Mouse (Mus musculus) thymus, adult 2 months (tissue): ENCODE data around the gene Krt1. TPM values are rescaled to one million over a fixed set of nuclear protein-coding genes. Genes with fewer than 3 reads are reported as not detected.

Experiments
- DNase-seq: peaks from one replicate; pipeline ENCODE4 v3.0.0; 2021
- H3K27ac ChIP-seq: fragments of 200-500 bp; 2 replicates; pipeline ENCODE4 v1.5.1; 2012; ENCODE audit warnings: low read length, control low read depth; ENCODE audit not compliant: control insufficient read depth, insufficient read depth
- H3K27me3 ChIP-seq: fragments of 200-500 bp; 2 replicates; pipeline ENCODE4 v1.6.1; 2012; ENCODE audit warnings: mild to moderate bottlenecking, low read length, moderate library complexity, mixed read lengths; ENCODE audit not compliant: control insufficient read depth, insufficient read depth
- H3K36me3 ChIP-seq: fragments of 200-500 bp; 2 replicates; pipeline ENCODE4 v1.6.1; 2012; ENCODE audit warnings: mild to moderate bottlenecking, low read length, moderate library complexity; ENCODE audit not compliant: control insufficient read depth, insufficient read depth
- H3K4me1 ChIP-seq: fragments of 200-500 bp; replicated peaks from 2 replicates; pipeline ENCODE4 v1.6.1; 2012; ENCODE audit warnings: low read length; ENCODE audit not compliant: control insufficient read depth, insufficient read depth
- H3K4me3 ChIP-seq: fragments of 200-500 bp; 2 replicates; pipeline ENCODE4 v1.5.1; 2012; ENCODE audit warnings: mild to moderate bottlenecking, low read length, control low read depth, moderate library complexity; ENCODE audit not compliant: control insufficient read depth, insufficient read depth
- CTCF ChIP-seq: fragments of 200-500 bp; IDR thresholded peaks from 2 replicates; pipeline ENCODE4 v1.5.1; 2012; ENCODE audit warnings: mild to moderate bottlenecking, control low read depth, low read length, moderate library complexity, borderline replicate concordance; ENCODE audit not compliant: control insufficient read depth, poor library complexity, insufficient read depth; ENCODE audit errors: extremely low read depth
- POLR2A ChIP-seq: fragments of 200-500 bp; IDR thresholded peaks from 2 replicates; pipeline ENCODE4 v1.6.1; 2012; ENCODE audit warnings: mild to moderate bottlenecking, low read length, control low read depth, moderate library complexity; ENCODE audit not compliant: control insufficient read depth, poor library complexity, insufficient read depth; ENCODE audit errors: extremely low read depth
- WGBS: fragments of 180-500 bp; shearing (Covaris S2); methylation state at CpG from one replicate; pipeline ENCODE4 v1.1.7; 2018; 5-methylcytosine and 5-hydroxymethylcytosine counted together
- polyA plus RNA-seq: library from polyadenylated mRNA; depleted of rRNA; stranded (reverse); fragments of >200 nt; gene quantifications from 2 replicates; pipeline ENCODE4 v1.2.3, GENCODE M21; 2012; rRNA removed

Gene Krt1
- polyA plus RNA-seq, 1 experiment: 1.7 TPM

DNA sequence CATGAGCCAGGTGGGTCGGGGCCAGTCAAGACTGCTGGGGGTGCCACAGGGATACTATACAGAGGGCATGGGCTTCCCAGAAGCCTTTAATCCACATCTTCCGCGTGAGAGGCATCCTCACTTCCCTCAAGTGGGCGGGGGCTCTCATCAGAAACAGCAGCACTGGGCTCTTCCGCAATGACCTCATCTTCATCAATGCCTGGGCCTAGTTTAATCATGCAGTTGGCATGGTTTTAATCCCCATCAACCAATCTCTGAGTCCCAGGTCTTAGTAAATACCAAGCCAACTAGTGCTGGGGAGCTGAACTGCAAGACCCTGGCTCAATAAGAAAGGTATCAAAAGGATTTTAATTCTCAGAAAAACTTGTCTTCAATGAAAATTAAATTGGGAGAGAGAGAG, 21.2 kb downstream of the Krt1 start:
- no peak for DNase-seq
- 82% methylated on average over 5 of the region's 5 CpGs for WGBS
- Histone ChIP-seq H3K4me3 (no peak overlapping the region), H3K27ac (no peak overlapping the region), H3K27me3 (no peaks in the 10 kb centered on the region), H3K4me1 (no peaks in the 10 kb centered on the region), H3K36me3 (no peaks in the 10 kb centered on the region)
- no peak for TF ChIP-seq CTCF
- TF ChIP-seq POLR2A: no peak

DNA sequence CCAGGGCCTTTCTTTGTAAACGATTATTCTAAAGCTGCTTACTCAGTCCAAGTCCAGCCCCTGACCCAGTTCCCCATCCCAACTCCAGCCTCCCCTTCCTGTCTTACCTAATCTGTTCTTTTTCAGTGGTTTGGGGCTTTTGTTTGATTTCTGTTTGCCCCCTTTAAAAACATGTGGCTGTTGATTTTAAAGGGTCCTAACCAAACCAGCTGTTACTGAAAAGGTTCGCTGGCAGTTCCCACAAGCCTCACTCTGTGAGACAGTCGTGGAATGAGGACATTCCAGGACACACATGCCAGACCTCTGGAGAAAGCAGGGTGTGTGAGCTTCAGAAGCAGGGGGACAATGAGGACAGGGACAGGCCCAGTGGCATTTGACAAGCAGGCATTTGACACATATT, 28.8 kb downstream of the Krt1 start:
- Histone ChIP-seq H3K27ac (no peak overlapping the region), H3K4me1 (no peaks in the 10 kb centered on the region), H3K4me3 (no peak overlapping the region), H3K36me3 (no peaks in the 10 kb centered on the region), H3K27me3 (no peaks in the 10 kb centered on the region)
- TF ChIP-seq CTCF (no peak), POLR2A (no peak)
- 27% methylated on average over 3 of the region's 3 CpGs for WGBS
- no peak for DNase-seq

DNA sequence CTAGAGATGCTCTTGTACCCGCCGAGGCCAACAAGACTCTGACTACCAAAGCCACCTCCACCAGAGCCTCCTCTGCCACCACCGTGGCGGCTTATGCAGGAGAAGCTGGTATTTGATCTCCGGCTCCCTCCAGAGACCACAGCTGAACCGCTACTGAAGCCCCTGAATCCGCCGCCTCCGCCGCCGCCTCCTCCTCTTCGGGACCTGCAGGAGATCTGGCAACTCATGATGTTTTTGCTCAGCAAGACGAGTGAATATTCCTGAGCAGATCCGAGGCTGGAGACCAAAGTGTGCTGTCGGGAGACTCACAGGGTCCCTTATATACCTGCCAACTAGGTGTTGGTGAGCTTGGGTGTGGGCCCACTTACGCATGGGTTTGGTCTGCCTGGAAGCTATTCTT, 32.7 kb downstream of the Krt1 start, which contains the start of gene Krt2:
Krt2 (minus strand) TSS at position 295 of the 400 bp plus-strand sequence.
- Histone ChIP-seq H3K4me1 (no peaks in the 10 kb centered on the region), H3K36me3 (no peaks in the 10 kb centered on the region), H3K27me3 (no peaks in the 10 kb centered on the region), H3K27ac (no peak within 1 kb of the TSS), H3K4me3 (no peak within 1 kb of the TSS)
- TF ChIP-seq POLR2A (no peak), CTCF (no peak)
- no peak for DNase-seq
- WGBS: 84% methylated on average over 16 of the region's 16 CpGs

DNA sequence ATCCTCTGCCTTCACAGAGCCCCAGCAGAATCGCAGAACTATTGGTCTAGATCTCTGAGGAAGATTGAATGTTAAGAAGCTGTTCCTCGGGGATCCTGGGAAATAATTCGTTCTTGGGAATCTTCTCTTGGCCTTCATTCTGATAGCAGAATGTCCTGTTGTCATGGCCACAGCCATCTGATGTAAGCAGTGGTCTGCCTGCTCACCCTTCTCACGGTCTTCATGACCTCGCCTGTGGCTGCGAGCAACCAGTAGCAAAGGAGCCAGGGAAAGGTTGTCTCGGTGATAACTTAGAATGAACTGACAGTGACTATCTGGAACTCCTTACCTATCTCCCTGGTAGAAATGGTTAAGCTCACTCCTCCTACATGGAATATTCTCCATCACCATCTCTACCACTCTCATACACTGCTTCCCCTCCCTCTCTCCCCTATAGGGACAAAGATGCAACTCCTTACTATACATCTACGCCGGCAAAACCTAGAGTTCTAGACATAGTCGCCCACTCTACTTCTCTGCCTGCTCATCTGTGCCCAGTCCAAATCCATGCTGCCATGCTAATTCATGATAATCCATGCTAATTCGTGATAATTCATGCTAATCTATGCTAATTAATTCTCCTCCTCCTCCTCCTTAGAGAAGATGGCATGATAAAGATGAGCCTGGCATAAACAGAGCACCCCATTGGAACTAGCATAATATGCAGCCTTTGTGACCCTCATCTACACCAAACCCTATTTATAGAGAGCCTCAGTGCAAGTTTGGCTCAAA, 47.4 kb downstream of the Krt1 start:
- TF ChIP-seq CTCF: no peak
- TF ChIP-seq POLR2A: no peak
- Histone ChIP-seq H3K36me3 (no peaks in the 10 kb centered on the region), H3K27me3 (no peaks in the 10 kb centered on the region), H3K4me3 (no peak overlapping the region), H3K27ac (no peak overlapping the region), H3K4me1 (no peaks in the 10 kb centered on the region)
- WGBS: 83% methylated on average over 11 of the region's 11 CpGs
- no peak for DNase-seq

DNA sequence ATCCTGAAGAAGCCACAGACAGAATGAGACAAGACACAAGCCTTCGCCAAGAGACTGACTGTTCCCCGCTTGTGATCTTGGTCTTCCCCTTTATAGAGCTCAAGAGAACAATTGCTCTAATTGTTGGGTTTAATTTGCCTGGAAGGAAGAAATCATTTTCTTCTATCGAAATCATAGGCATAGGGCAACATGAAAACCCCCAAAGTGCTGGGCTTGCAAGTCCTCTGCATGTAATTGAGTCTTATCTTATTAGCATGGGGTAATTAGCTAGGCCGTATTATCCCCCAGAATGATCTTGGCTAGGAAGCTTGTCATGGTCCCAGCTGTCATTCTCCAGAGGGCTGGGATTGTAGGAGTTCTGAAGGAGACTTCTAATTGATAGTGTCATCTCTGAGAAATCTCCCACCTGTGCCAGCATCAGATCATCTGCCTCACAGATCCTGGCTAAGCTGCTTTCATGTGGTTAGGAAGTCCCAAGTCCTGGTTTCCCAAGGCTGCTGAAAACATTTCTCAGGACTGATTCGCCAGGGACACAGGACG, 48.2 kb downstream of the Krt1 start, which contains the start of gene Krt73:
Krt73 (minus strand) TSS at position 51 of the 540 bp plus-strand sequence.
- H3K27me3 ChIP-seq: no peaks in the 10 kb centered on the region
- H3K4me3 ChIP-seq: no peak within 1 kb of the TSS
- WGBS: 88% methylated on average over 6 of the region's 6 CpGs
- no peaks in the 10 kb centered on the region for H3K36me3 ChIP-seq
- H3K27ac ChIP-seq: no peak within 1 kb of the TSS
- H3K4me1 ChIP-seq: no peaks in the 10 kb centered on the region
- TF ChIP-seq POLR2A (no peak), CTCF (no peak)
- no peak for DNase-seq

Other genes starting within 250 kb of the Krt1 start
- not detected in 2 replicates for gene Gm5414, start 222.6 kb downstream of the Krt1 start, polyA plus RNA-seq
- not detected in 2 replicates for gene Gm5478, start 203.4 kb downstream of the Krt1 start, polyA plus RNA-seq
- gene Krt6b, start 170.5 kb downstream of the Krt1 start, polyA plus RNA-seq: 0.68 and 1.1 TPM in 2 replicates
- 2.3 and 2.4 TPM in 2 replicates for gene Krt6a, start 156.5 kb downstream of the Krt1 start, polyA plus RNA-seq
- gene Krt5, start 137.9 kb downstream of the Krt1 start, polyA plus RNA-seq: 154 and 184 TPM in 2 replicates
- gene Krt71, start 107.7 kb downstream of the Krt1 start, polyA plus RNA-seq: 1.5 and 2.0 TPM in 2 replicates
- gene Krt72, start 64.3 kb downstream of the Krt1 start, polyA plus RNA-seq: 0.08 and 0.34 TPM in 2 replicates
- gene Krt73, start 48.4 kb downstream of the Krt1 start, polyA plus RNA-seq: 0.56 and 0.61 TPM in 2 replicates
- 0.16 TPM in 1 of 2 replicates, not detected in the other for gene Krt2, start 32.6 kb downstream of the Krt1 start, polyA plus RNA-seq
- 2.6 and 2.7 TPM in 2 replicates for gene Krt77, start 18.9 kb upstream of the Krt1 start, polyA plus RNA-seq
- 0.93 and 1.3 TPM in 2 replicates for gene Krt76, start 42.1 kb upstream of the Krt1 start, polyA plus RNA-seq
- 1.1 TPM in 2 replicates for gene Krt4, start 73.9 kb upstream of the Krt1 start, polyA plus RNA-seq
- 1.7 and 1.8 TPM in 2 replicates for gene Krt79, start 89.5 kb upstream of the Krt1 start, polyA plus RNA-seq
- gene Krt78, start 103.5 kb upstream of the Krt1 start, polyA plus RNA-seq: 0.82 and 0.94 TPM in 2 replicates
- gene Krt8, start 153.7 kb upstream of the Krt1 start, polyA plus RNA-seq: 220 and 270 TPM in 2 replicates
- 197 and 219 TPM in 2 replicates for gene Krt18, start 177.4 kb upstream of the Krt1 start, polyA plus RNA-seq
- 99.3 and 108 TPM in 2 replicates for gene Eif4b, start 223.0 kb upstream of the Krt1 start, polyA plus RNA-seq
- gene Tns2, start 249.6 kb upstream of the Krt1 start, polyA plus RNA-seq: 15.9 and 26.4 TPM in 2 replicates